Mouse (Mus musculus) neutrophil, adult 83 days (primary cell): ENCODE measurements around the gene Abcc2. TPM values are rescaled to one million over a fixed set of nuclear protein-coding genes. Genes with fewer than 3 reads are reported as not detected.

Experiments
- total RNA-seq, 2 experiments: library from RNA; stranded (reverse); gene quantifications; one replicate each; pipeline ENCODE4 v1.2.4; 2023

The Abcc2 gene
- total RNA-seq, result 1 to 10 TPM in 1 of 2 experiments, under 1 TPM in 1; 0.75 to 2.3 TPM

DNA sequence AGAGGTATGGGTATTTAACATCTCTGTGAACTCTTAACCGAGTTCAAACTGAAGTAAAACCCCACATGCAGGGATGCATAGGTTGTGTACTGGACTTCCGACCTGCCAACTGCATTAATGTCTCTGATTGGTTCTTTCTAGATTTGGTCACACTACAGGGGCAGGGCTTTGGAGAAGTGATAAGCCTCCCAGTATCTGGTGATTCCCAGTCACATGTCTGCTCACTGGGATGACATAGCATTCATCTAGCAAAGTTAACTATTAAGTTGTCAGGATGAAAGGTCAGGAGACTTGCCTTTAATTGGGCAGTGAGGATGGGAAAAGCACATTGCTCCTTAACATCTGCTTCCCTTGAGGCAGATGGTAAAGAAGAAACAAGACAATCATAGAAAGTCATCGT is at the start of gene Abcc2:
Gene Abcc2 (plus strand): TSS at position 213 of the 400 bp plus-strand sequence.

DNA sequence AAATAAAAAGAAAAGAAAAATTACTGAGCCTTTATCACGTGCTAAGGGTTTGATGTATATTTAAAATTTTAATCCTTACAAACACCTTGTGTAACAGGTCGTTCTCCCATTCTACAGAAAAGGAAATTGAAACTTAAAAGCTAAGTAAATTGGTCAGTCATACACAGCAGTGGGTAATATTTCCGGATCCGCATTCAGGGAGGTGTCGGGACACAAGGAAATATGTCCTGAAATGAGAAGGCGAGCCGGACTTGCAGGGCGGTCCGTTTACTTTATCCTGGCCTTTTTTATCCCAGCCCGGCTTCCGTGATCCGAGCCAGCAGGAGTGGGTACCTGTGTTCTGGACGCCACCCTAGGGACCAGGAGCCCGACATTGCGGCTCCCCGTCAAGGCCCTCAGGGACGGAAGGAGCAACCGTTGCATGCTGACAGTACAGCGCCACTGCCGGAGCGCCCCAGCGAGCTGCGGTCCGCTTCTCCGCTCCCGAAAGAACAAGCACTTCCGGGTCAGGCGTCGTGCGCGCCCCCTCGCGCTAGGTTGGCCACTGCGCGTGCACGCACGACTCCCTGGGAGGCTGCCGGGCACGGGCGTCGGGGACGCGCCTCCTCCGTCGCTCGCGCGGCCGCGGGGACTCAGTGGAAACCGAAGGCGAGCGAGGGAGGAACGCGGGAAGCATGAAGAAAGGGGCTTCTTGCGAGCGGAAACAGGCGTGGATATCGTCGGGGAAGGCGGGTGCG is 29.3 kb upstream of the Abcc2 start, which contains the start of the genes Cutc and Cox15:
Gene Cutc (plus strand): TSS at position 508 of the 737 bp plus-strand sequence.
Gene Cox15 (minus strand): TSS at position 512 of the 737 bp plus-strand sequence.

Other genes with a start within 250 kb of the Abcc2 start
- gene Nkx2-3, start 169.9 kb upstream of the Abcc2 start, total RNA-seq, result not detected
- gene Slc25a28, start 107.3 kb upstream of the Abcc2 start, total RNA-seq, result 10 to 100 TPM; 52.0 to 52.2 TPM
- 10 to 100 TPM; 23.5 to 24.7 TPM for gene Entpd7, start 92.5 kb upstream of the Abcc2 start, total RNA-seq
- gene Cutc, start 29.2 kb upstream of the Abcc2 start, total RNA-seq, result 1 to 10 TPM; 8.3 to 9.1 TPM
- 10 to 100 TPM; 13.2 to 13.3 TPM for gene Cox15, start 29.2 kb upstream of the Abcc2 start, total RNA-seq
- gene Dnmbp, start 158.0 kb downstream of the Abcc2 start, total RNA-seq, result 10 to 100 TPM; 18.9 to 19.0 TPM
- gene Cpn1, start 204.4 kb downstream of the Abcc2 start, total RNA-seq, result not detected
- not detected for gene Cyp2c23, start 247.0 kb downstream of the Abcc2 start, total RNA-seq